Mouse (Mus musculus) myocyte (in vitro differentiated cells): ENCODE results near the gene Hnrnpf. TPM values are rescaled to one million over a fixed set of nuclear protein-coding genes. Genes with fewer than 3 reads are reported as not detected.

Experiments
- H3K27me3 ChIP-seq: one replicate; pipeline ENCODE4 v1.6.1; 2011; ENCODE audit not compliant: control insufficient read depth, insufficient read depth, insufficient read length
- H3K36me3 ChIP-seq: one replicate; pipeline ENCODE4 v1.6.1; 2011; ENCODE audit not compliant: control insufficient read depth, insufficient read depth
- H3K4me2 ChIP-seq: one replicate; pipeline ENCODE4 v1.6.1; 2011; ENCODE audit warnings: low read depth, control low read depth
- H3K4me3 ChIP-seq: one replicate; pipeline ENCODE4 v1.5.1; 2011; ENCODE audit warnings: mild to moderate bottlenecking, control low read depth, moderate library complexity
- H3K79me2 ChIP-seq: one replicate; pipeline ENCODE4 v1.6.1; 2011; ENCODE audit not compliant: control insufficient read depth, insufficient read depth
- H3ac ChIP-seq: one replicate; pipeline ENCODE4 v1.6.1; 2011; ENCODE audit not compliant: control insufficient read depth, insufficient read length
- CEBPB ChIP-seq: IDR thresholded peaks from 2 replicates; pipeline ENCODE4 v1.6.1; 2011; ENCODE audit warnings: mild to moderate bottlenecking, moderate library complexity; ENCODE audit not compliant: poor library complexity, insufficient read depth, severe bottlenecking
- E2F4 ChIP-seq: IDR thresholded peaks from one replicate; pipeline ENCODE4 v1.6.1; 2011; ENCODE audit warnings: mild to moderate bottlenecking, control low read depth, moderate library complexity; ENCODE audit not compliant: insufficient read depth
- MAX ChIP-seq: IDR thresholded peaks from one replicate; pipeline ENCODE4 v1.6.1; 2011; ENCODE audit warnings: low read depth, mild to moderate bottlenecking, control low read depth
- MYOD1 ChIP-seq, 3 experiments: IDR thresholded peaks; one replicate each; pipeline ENCODE4 v1.6.1; 2011; ENCODE audit warnings: control low read depth in 2 of 3, low read depth in 2 of 3, mild to moderate bottlenecking in 2 of 3, moderate library complexity in 1 of 3; ENCODE audit not compliant: insufficient read length in 2 of 3, control insufficient read depth in 1 of 3
- MYOG ChIP-seq, 3 experiments: IDR thresholded peaks; one replicate each; pipeline ENCODE4 v1.6.1; 2011; ENCODE audit warnings: control low read depth in 2 of 3, low read depth in 2 of 3, mild to moderate bottlenecking in 2 of 3; ENCODE audit not compliant: insufficient read length in 2 of 3, control insufficient read depth in 1 of 3, insufficient read depth in 1 of 3
- POLR2A ChIP-seq: IDR thresholded peaks from one replicate; pipeline ENCODE4 v1.6.1; 2011; ENCODE audit warnings: low read depth, mild to moderate bottlenecking, control low read depth, moderate library complexity; ENCODE audit not compliant: insufficient read length
- POLR2AphosphoS2 ChIP-seq: IDR thresholded peaks from one replicate; pipeline ENCODE4 v1.6.1; 2011; ENCODE audit warnings: low read depth, control low read depth; ENCODE audit not compliant: insufficient read length
- REST ChIP-seq: IDR thresholded peaks from one replicate; pipeline ENCODE4 v1.6.1; 2011; ENCODE audit warnings: mild to moderate bottlenecking, control low read depth, moderate library complexity; ENCODE audit not compliant: insufficient read depth, insufficient read length
- SRF ChIP-seq: IDR thresholded peaks from one replicate; pipeline ENCODE4 v1.6.1; 2011; ENCODE audit warnings: low read depth; ENCODE audit not compliant: control insufficient read depth, insufficient read length
- TCF12 ChIP-seq: IDR thresholded peaks from one replicate; pipeline ENCODE4 v1.6.1; 2011; ENCODE audit warnings: mild to moderate bottlenecking, control low read depth; ENCODE audit not compliant: poor library complexity, insufficient read depth, severe bottlenecking
- TCF3 ChIP-seq: IDR thresholded peaks from one replicate; pipeline ENCODE4 v1.6.1; 2011; ENCODE audit warnings: low read depth, control low read depth; ENCODE audit not compliant: insufficient read length
- USF1 ChIP-seq: IDR thresholded peaks from one replicate; pipeline ENCODE4 v1.6.1; 2011; ENCODE audit warnings: low read depth, mild to moderate bottlenecking, control low read depth, moderate library complexity
- polyA plus RNA-seq: library from polyadenylated mRNA; unstranded; fragments of >200 nt; fragmentation: generic; extraction: Trizol; gene quantifications from one replicate; pipeline ENCODE4 v1.2.1, GENCODE M21; 2012; ENCODE audit warnings: missing spikeins

Hnrnpf gene
- polyA plus RNA-seq, 1 experiment = 186 TPM

DNA sequence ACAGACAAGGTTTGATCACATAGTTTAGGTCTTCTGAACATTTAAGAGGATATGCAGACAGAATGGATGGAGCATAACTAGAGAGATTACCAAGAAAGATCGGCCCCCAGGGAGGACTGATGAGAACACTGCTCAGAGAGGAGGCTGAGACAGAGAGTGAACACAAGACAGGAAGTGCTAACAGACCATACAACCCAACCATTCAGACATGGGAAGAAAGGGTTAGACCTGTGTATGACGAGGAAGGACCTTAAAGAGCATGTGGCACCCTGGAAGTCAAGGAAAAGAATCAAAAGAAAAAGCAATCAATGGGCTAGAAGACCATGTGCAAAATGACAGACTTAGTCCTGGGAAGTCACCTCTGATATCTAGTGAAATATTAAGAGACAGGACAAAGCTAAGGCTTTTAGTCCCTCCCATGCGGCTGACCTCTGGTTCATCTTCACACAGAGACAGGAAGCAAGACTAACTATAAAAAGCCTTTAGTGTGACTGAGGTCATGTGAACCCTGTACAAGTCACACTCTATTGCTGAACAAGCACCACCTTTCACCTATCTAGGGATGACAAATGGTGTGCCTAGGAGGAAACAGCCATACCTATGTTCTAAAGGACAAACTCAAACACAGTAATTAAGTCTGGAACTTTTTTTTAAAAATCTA lies 25.4 kb upstream of the Hnrnpf start:
- Histone ChIP-seq H3ac (no peak overlapping the region), H3K4me2 (no peak overlapping the region), H3K4me3 (no peak overlapping the region), H3K79me2 (no peaks in the 10 kb centered on the region), H3K36me3 (no peaks in the 10 kb centered on the region), H3K27me3 (no peaks in the 10 kb centered on the region)
- TF ChIP-seq REST = no peak
- TF ChIP-seq MAX = no peak
- TF ChIP-seq MYOG (IDR thresholded peaks at IDR 0.05; ENCODE audit: control insufficient read depth in 1 of 3, insufficient read depth in 1 of 3, insufficient read length in 2 of 3, low read depth in 2 of 3) = no peak
- TF ChIP-seq CEBPB = no peak
- TF ChIP-seq E2F4 = no peak
- no peak for TF ChIP-seq MYOD1 (IDR thresholded peaks at IDR 0.05; ENCODE audit: control insufficient read depth in 1 of 3, insufficient read length in 2 of 3, low read depth in 2 of 3)
- no peak for TF ChIP-seq POLR2AphosphoS2
- TF ChIP-seq POLR2A = no peak
- no peak for TF ChIP-seq TCF3
- no peak for TF ChIP-seq USF1
- TF ChIP-seq TCF12 = no peak
- no peak for TF ChIP-seq SRF

DNA sequence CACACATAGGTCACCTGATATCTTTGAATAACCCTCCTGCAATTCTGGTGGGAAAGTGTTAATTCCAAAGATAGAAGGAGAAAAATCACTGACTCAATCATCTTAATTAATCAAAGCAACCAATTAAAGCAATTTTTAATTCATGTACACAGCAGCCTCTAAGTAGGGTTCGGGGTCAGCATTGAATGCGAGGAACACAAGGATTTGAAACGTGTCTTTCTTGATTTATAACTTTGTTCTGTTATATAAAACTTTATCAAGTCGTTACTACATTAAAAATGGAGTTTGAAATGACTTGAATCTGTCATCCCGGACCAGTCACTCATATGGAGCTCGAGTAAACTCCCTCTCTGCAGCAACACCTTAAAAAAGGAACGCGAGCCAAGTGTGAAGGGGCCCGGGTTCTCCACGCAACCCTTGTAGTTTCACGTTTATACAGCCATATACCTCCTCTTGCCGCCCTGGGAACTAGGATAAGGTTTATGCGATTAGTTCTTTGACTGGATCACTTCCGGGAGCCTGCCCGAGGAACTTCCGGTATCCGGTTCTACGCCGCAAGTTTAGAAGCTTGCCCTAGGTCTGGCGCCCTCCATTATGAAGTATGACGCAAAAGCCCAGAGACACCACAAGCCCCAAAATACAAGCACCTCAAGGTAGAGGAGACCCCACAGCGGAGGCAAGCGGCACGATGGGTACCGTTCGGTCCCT lies 21.3 kb upstream of the Hnrnpf start:
- no peaks in the 10 kb centered on the region for H3K79me2 ChIP-seq
- TF ChIP-seq USF1 (no peak), CEBPB (0 out of 2 replicates have a peak, but pooled peaks have one; percentile 24), REST (no peak)
- H3K27me3 ChIP-seq = no peaks in the 10 kb centered on the region
- no peaks in the 10 kb centered on the region for H3K36me3 ChIP-seq
- H3K4me3 ChIP-seq = peak overlapping the region; percentile 50
- peak overlapping the region; percentile 82 for H3K4me2 ChIP-seq
- peak overlapping the region; percentile 58 for H3ac ChIP-seq

DNA sequence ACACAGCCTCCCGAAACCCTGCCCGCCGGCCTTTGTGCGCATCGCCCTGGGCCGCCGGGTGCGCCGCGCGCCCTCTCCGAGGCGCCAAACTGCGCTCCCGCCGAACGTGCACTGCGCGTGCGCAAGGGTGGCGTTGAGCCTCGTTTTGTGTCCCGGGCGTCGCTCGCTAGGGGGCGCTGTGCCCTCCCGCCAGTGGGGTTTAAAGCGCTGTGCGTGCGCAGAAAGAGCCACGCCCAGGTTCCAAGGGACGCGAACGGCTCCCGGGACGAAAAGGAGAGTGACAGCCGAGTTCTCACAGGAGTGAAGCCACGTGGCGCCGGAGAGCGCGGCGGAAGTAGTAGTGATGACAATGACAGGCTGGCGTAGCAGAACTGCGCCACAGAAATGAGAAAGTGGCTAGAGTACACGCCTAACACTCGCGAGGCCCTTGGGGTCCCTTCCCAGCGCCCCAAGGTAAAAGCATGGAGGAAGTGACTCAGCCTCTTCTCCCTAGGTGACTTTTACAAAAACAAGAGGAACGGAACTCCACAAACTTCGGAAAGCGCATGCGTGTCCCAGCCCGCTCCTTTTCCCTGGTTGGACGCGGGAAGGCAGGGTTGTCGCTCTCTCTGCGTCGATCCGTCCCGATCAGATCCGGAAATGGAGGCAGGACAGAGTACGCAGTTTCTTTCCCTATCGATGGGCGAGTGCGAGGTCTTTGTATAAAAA lies 20.6 kb upstream of the Hnrnpf start:
- peak; percentile 96 for TF ChIP-seq E2F4
- TF ChIP-seq TCF12 = no peak
- TF ChIP-seq REST = no peak
- peak; percentile 97 for TF ChIP-seq MAX
- TF ChIP-seq TCF3 = no peak
- TF ChIP-seq POLR2AphosphoS2 = peak; percentile 50
- peak; percentile 40 for TF ChIP-seq SRF
- no peak for TF ChIP-seq CEBPB
- peak; percentile 79 for TF ChIP-seq USF1
- TF ChIP-seq MYOD1 (IDR thresholded peaks at IDR 0.05; ENCODE audit: control insufficient read depth in 1 of 3, insufficient read length in 2 of 3, low read depth in 2 of 3) = peak in 1 of 3 experiments; percentile 3
- TF ChIP-seq POLR2A = peak; percentile 90
- TF ChIP-seq MYOG (IDR thresholded peaks at IDR 0.05; ENCODE audit: control insufficient read depth in 1 of 3, insufficient read depth in 1 of 3, insufficient read length in 2 of 3, low read depth in 2 of 3) = peak in 1 of 3 experiments; percentile 60
- Histone ChIP-seq H3K4me3 (peak overlapping the region; percentile 50), H3K4me2 (peak overlapping the region; percentile 89), H3ac (peak overlapping the region; percentile 58), H3K36me3 (no peaks in the 10 kb centered on the region), H3K79me2 (no peaks in the 10 kb centered on the region), H3K27me3 (no peaks in the 10 kb centered on the region)

DNA sequence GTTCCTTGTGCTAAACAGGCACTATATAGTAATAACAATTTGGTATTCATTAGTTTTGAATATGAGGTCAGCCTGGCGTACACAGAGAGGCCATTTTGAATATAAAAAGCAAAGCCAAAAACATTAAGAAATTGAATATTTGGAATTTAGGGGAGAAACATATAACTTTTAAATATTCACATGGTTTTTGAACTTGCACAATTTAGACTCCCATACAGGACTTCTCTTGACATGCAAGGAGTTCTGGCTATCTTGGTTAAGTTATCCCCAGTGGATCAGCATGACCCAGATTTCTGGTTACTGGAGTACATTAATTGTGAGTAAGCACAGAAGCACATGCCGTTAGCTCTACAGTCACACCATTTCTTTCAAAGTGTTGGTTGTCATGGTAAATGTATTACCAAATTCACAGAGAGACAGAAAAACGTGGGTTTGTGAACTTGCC lies 19.7 kb upstream of the Hnrnpf start:
- peak overlapping the region; percentile 89 for H3K4me2 ChIP-seq
- TF ChIP-seq POLR2AphosphoS2 (no peak), TCF12 (no peak), TCF3 (no peak), E2F4 (no peak), MYOG (IDR thresholded peaks at IDR 0.05; ENCODE audit: control insufficient read depth in 1 of 3, insufficient read depth in 1 of 3, insufficient read length in 2 of 3, low read depth in 2 of 3) (no peak), MYOD1 (IDR thresholded peaks at IDR 0.05; ENCODE audit: control insufficient read depth in 1 of 3, insufficient read length in 2 of 3, low read depth in 2 of 3) (no peak), POLR2A (no peak)
- H3K36me3 ChIP-seq = no peaks in the 10 kb centered on the region
- no peaks in the 10 kb centered on the region for H3K27me3 ChIP-seq
- H3K4me3 ChIP-seq = peak overlapping the region; percentile 50
- H3K79me2 ChIP-seq = no peaks in the 10 kb centered on the region
- H3ac ChIP-seq = peak overlapping the region; percentile 58
